Comparison of ENCODE assay signal across 18 mouse cellular contexts in the genomic region with DNA sequence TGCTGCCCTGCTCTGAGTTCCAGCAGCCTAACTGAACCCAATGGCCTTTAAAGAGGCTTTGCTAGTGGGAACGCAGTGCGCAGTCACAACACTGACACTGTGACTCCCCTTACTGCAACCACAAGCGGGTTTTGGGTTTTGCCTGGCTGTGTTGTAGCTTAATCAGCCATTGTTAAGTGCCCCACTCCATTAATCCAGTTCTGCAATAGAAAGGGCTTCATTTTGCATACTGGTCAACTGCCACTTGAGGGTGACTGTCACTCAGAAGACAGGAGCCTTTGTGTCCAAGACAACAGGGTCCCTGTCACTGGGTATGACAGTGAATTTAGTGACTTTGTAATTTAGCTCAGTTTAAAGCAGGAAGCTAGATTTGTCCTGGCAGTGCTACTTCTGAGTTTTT. TPM values are rescaled to one million over a fixed set of nuclear protein-coding genes. Genes with fewer than 3 reads are reported as not detected.
DNase-seq lines count a peak whose midpoint lies in the region; ATAC-seq and TF ChIP-seq lines count a peak whose summit lies in the region.
"Had no signal": no experiment of that assay in that cellular context is flagged by ENCODE, and none has a peak within 500 bp of the region (broad histone marks: within the 10 kb centered on the region; RNA-seq: fewer than 3 reads in every experiment).

No protein-coding gene starts in this region.

- TF ChIP-seq CTCF in midbrain, postnatal 0 days (IDR thresholded peaks at IDR 0.05) = no peak

- H3K27me3 ChIP-seq in forebrain, embryonic 10.5 days (ENCODE audit: poor library complexity, severe bottlenecking) = no peaks in the 10 kb centered on the region
- no peaks in the 10 kb centered on the region for H3K27me3 ChIP-seq in forebrain, embryonic 14.5 days (replicated peaks; ENCODE audit: control insufficient read depth, insufficient read depth, low read length)
- peaks cover 11% of the 10 kb centered on the region; the same call in 1 of the 2 replicates for H3K27me3 ChIP-seq in midbrain, embryonic 10.5 days (ENCODE audit: low read depth, poor library complexity, severe bottlenecking)
- H3K27me3 ChIP-seq in midbrain, postnatal 0 days (ENCODE audit: insufficient read depth, low read length) = no peaks in the 10 kb centered on the region
- H3K27me3 ChIP-seq in forebrain, embryonic 16.5 days (replicated peaks; ENCODE audit: control insufficient read depth, insufficient read depth, low read length) = no peaks in the 10 kb centered on the region

- no peaks in the 10 kb centered on the region for H3K9me3 ChIP-seq in forebrain, embryonic 10.5 days
- no peaks in the 10 kb centered on the region for H3K9me3 ChIP-seq in forebrain, embryonic 14.5 days (replicated peaks; ENCODE audit: control insufficient read depth, low read length)
- no peaks in the 10 kb centered on the region for H3K9me3 ChIP-seq in midbrain, embryonic 10.5 days (replicated peaks)
- H3K9me3 ChIP-seq in midbrain, postnatal 0 days (ENCODE audit: low read length) = no peaks in the 10 kb centered on the region
- H3K9me3 ChIP-seq in forebrain, embryonic 16.5 days (ENCODE audit: control insufficient read depth, low read length) = no peaks in the 10 kb centered on the region

- H3K36me3 ChIP-seq in forebrain, embryonic 10.5 days (replicated peaks) = no peaks in the 10 kb centered on the region; the same call in 1 of the 2 replicates
- no peaks in the 10 kb centered on the region for H3K36me3 ChIP-seq in forebrain, embryonic 14.5 days (ENCODE audit: control insufficient read depth, insufficient read depth, low read length)
- no peaks in the 10 kb centered on the region for H3K36me3 ChIP-seq in midbrain, embryonic 10.5 days
- no peaks in the 10 kb centered on the region for H3K36me3 ChIP-seq in midbrain, postnatal 0 days (ENCODE audit: insufficient read depth, low read length)
- no peaks in the 10 kb centered on the region for H3K36me3 ChIP-seq in forebrain, embryonic 16.5 days (ENCODE audit: control insufficient read depth, insufficient read depth)

- 29% methylated on average over 3 of the region's 3 CpGs for WGBS in forebrain, embryonic 10.5 days
- WGBS in forebrain, embryonic 14.5 days = 25% methylated on average over 3 of the region's 3 CpGs
- 28% methylated on average over 3 of the region's 3 CpGs for WGBS in midbrain, embryonic 10.5 days
- 34% methylated on average over 3 of the region's 3 CpGs for WGBS in midbrain, postnatal 0 days
- WGBS in forebrain, embryonic 16.5 days = 19% methylated on average over 3 of the region's 3 CpGs

- H3K4me3 ChIP-seq in forebrain, embryonic 10.5 days = peak overlapping the region; percentile 3; the same call in 1 of the 2 replicates
- no peak overlapping the region for H3K4me3 ChIP-seq in forebrain, embryonic 14.5 days (ENCODE audit: low read depth, low read length)
- H3K4me3 ChIP-seq in midbrain, embryonic 10.5 days = no peak overlapping the region
- H3K4me3 ChIP-seq in midbrain, postnatal 0 days (ENCODE audit: low read depth, low read length) = no peak overlapping the region
- no peak overlapping the region for H3K4me3 ChIP-seq in forebrain, embryonic 16.5 days (replicated peaks; ENCODE audit: low read length)
- H3K4me3 ChIP-seq: erythroblast, embryonic 14.5 days had no signal

- ATAC-seq in forebrain, embryonic 14.5 days = no peak; the same call in 1 of the 2 replicates
- ATAC-seq in midbrain, postnatal 0 days (ENCODE audit: low FRiP score) = no peak
- 0 out of 2 replicates have a peak, but pooled peaks have one; percentile 10 for ATAC-seq in forebrain, embryonic 16.5 days
- ATAC-seq: activated CD4-positive, CD25-positive, alpha-beta regulatory T cell, adult 4 months; intestine, embryonic 16.5 days; liver, postnatal 0 days had no signal

- peak overlapping the region; percentile 9; the same call in 1 of the 2 replicates for H3K27ac ChIP-seq in forebrain, embryonic 10.5 days
- no peak overlapping the region for H3K27ac ChIP-seq in forebrain, embryonic 14.5 days (ENCODE audit: low read depth, low read length)
- H3K27ac ChIP-seq in midbrain, embryonic 10.5 days (replicated peaks) = no peak overlapping the region
- H3K27ac ChIP-seq in midbrain, postnatal 0 days (ENCODE audit: low read depth, low read length) = no peak overlapping the region
- H3K27ac ChIP-seq in forebrain, embryonic 16.5 days (ENCODE audit: low read length) = no peak overlapping the region
- H3K27ac ChIP-seq: stomach, postnatal 0 days had no signal

- H3K4me1 ChIP-seq in forebrain, embryonic 10.5 days = peaks cover 94% of the 10 kb centered on the region
- H3K4me1 ChIP-seq in forebrain, embryonic 14.5 days (ENCODE audit: control insufficient read depth, insufficient read depth, low read length) = peaks cover 35% of the 10 kb centered on the region
- H3K4me1 ChIP-seq in midbrain, embryonic 10.5 days = peaks cover 90% of the 10 kb centered on the region
- H3K4me1 ChIP-seq in midbrain, postnatal 0 days (ENCODE audit: insufficient read depth, low read length) = peaks cover 11% of the 10 kb centered on the region
- peaks cover 28% of the 10 kb centered on the region for H3K4me1 ChIP-seq in forebrain, embryonic 16.5 days (replicated peaks; ENCODE audit: control insufficient read depth, insufficient read depth, low read length)

- no peak for DNase-seq in forebrain, embryonic 10.5 days (ENCODE audit: extremely low spot score, low spot score)
- DNase-seq in forebrain, embryonic 14.5 days (ENCODE audit: low spot score) = no peak
- peak; percentile 46 for DNase-seq in midbrain, embryonic 10.5 days (ENCODE audit: low spot score)
- no peak for DNase-seq in midbrain, postnatal 0 days (ENCODE audit: low spot score)
- peak; percentile 54 for DNase-seq in retina, embryonic 14.5 days (ENCODE audit: low spot score)
- no peak for DNase-seq in cerebellum, adult 18-20 months
- DNase-seq in frontal cortex, postnatal 10 days (ENCODE audit: low spot score in 2 of 2) = no peak
- DNase-seq: heart, adult 18-20 months; heart, postnatal 14 days; kidney, postnatal 10 days; layer of hippocampus, adult 9-11 months; liver, postnatal 0 days; thymus, postnatal 25 days had no signal

- H3K4me2 ChIP-seq in forebrain, embryonic 14.5 days (ENCODE audit: low read length) = no peak overlapping the region
- no peak overlapping the region for H3K4me2 ChIP-seq in midbrain, postnatal 0 days (ENCODE audit: low read depth, low read length, poor library complexity, severe bottlenecking)
- H3K4me2 ChIP-seq in forebrain, embryonic 16.5 days (ENCODE audit: low read length) = no peak overlapping the region

- no peak overlapping the region for H3K9ac ChIP-seq in forebrain, embryonic 14.5 days (ENCODE audit: low read length)
- H3K9ac ChIP-seq in midbrain, postnatal 0 days (replicated peaks; ENCODE audit: low read length, poor library complexity, severe bottlenecking) = no peak overlapping the region
- no peak overlapping the region for H3K9ac ChIP-seq in forebrain, embryonic 16.5 days (replicated peaks; ENCODE audit: low read depth, low read length)
- H3K9ac ChIP-seq: liver, postnatal 0 days had no signal

RNA-seq across cellular contexts. Expression of a gene that starts 23.1 kb away (rescaled TPM):
- 22.7 and 29.2 TPM in 2 replicates for polyA plus RNA-seq in forebrain, embryonic 10.5 days (2016; fragmentation: Nextera tagmentation; extraction: Ambion mirVana)
- 38.1 and 45.4 TPM in 2 replicates for polyA plus RNA-seq in forebrain, embryonic 14.5 days (2014; fragmentation: Nextera tagmentation; extraction: Ambion mirVana)
- 19.0 and 24.6 TPM in 2 replicates for polyA plus RNA-seq in midbrain, embryonic 10.5 days (2016; fragmentation: Nextera tagmentation; extraction: Ambion mirVana)
- total RNA-seq in midbrain, postnatal 0 days (2014; rRNA removed) = 213 and 251 TPM in 2 replicates
- polyA plus RNA-seq in midbrain, postnatal 0 days (2015; fragmentation: Nextera tagmentation; extraction: Ambion mirVana) = 19.0 and 23.3 TPM in 2 replicates
- 40.8 and 42.6 TPM in 2 replicates for polyA plus RNA-seq in forebrain, embryonic 16.5 days (2015; fragmentation: Nextera tagmentation; extraction: Ambion mirVana)

Comparison
In these comparisons a context has a peak if more than half of its experiments do, and no peak if none do; other contexts are left out.
1. DNase-seq: peak in midbrain, embryonic 10.5 days (single experiment) and retina, embryonic 14.5 days (single experiment); none in forebrain, embryonic 10.5 days (single experiment), forebrain, embryonic 14.5 days (single experiment), midbrain, postnatal 0 days (single experiment), cerebellum, adult 18-20 months (0 of 2) and frontal cortex, postnatal 10 days (0 of 2).